Mouse (Mus musculus): ENCODE results near the gene Trpm1. TPM values are rescaled to one million over a fixed set of nuclear protein-coding genes. Genes with fewer than 3 reads are reported as not detected.

The Trpm1 gene
- polyA plus RNA-seq, 1 experiment: 0.41 TPM

GRCm38 (mm10) chr7:64296286-64297010 lies 142.8 kb downstream of the Trpm1 start:
- 51% methylated on average over 5 of the region's 5 CpGs for WGBS
- no peak for TF ChIP-seq POLR2A (IDR thresholded peaks at IDR 0.05; ENCODE audit: borderline replicate concordance, extremely low read depth, low read depth, low read length)
- no peak for TF ChIP-seq CTCF (IDR thresholded peaks at IDR 0.05; ENCODE audit: insufficient read depth, low read length)

GRCm38 (mm10) chr7:64310241-64310640 lies 156.6 kb downstream of the Trpm1 start:
- WGBS: 85% methylated on average over 7 of the region's 7 CpGs
- TF ChIP-seq POLR2A (IDR thresholded peaks at IDR 0.05; ENCODE audit: borderline replicate concordance, extremely low read depth, low read depth, low read length) (no peak), CTCF (IDR thresholded peaks at IDR 0.05; ENCODE audit: insufficient read depth, low read length) (no peak)
- no peak for DNase-seq

More at GRCm38 (mm10) chr7:64296286-64297010, 142.8 kb downstream of the Trpm1 start:
- DNase-seq: no peak
- Histone ChIP-seq H3K4me1 (ENCODE audit: control insufficient read depth, insufficient read depth, low read length) (peaks cover 24% of the 10 kb centered on the region), H3K4me3 (replicated peaks; ENCODE audit: extremely low read depth, low read depth, low read length) (no peak overlapping the region)

GRCm38 (mm10) chr7:64310756-64311155 lies 157.1 kb downstream of the Trpm1 start:
- no peak for DNase-seq
- Histone ChIP-seq H3K4me1 (ENCODE audit: control insufficient read depth, insufficient read depth, low read length) (no peaks in the 10 kb centered on the region), H3K4me3 (replicated peaks; ENCODE audit: extremely low read depth, low read depth, low read length) (no peak overlapping the region)
- WGBS: 50% methylated on average over 2 of the region's 2 CpGs
- TF ChIP-seq POLR2A (IDR thresholded peaks at IDR 0.05; ENCODE audit: borderline replicate concordance, extremely low read depth, low read depth, low read length): no peak
- TF ChIP-seq CTCF (IDR thresholded peaks at IDR 0.05; ENCODE audit: insufficient read depth, low read length): no peak

More at GRCm38 (mm10) chr7:64310241-64310640, 156.6 kb downstream of the Trpm1 start:
- Histone ChIP-seq H3K4me1 (ENCODE audit: control insufficient read depth, insufficient read depth, low read length) (no peaks in the 10 kb centered on the region), H3K4me3 (replicated peaks; ENCODE audit: extremely low read depth, low read depth, low read length) (no peak overlapping the region)

GRCm38 (mm10) chr7:64312811-64313210 lies 159.2 kb downstream of the Trpm1 start:
- Histone ChIP-seq H3K4me3 (replicated peaks; ENCODE audit: extremely low read depth, low read depth, low read length) (no peak overlapping the region), H3K4me1 (ENCODE audit: control insufficient read depth, insufficient read depth, low read length) (no peaks in the 10 kb centered on the region)
- WGBS: 83% methylated on average over 7 of the region's 7 CpGs
- DNase-seq: no peak
- TF ChIP-seq POLR2A (IDR thresholded peaks at IDR 0.05; ENCODE audit: borderline replicate concordance, extremely low read depth, low read depth, low read length) (no peak), CTCF (IDR thresholded peaks at IDR 0.05; ENCODE audit: insufficient read depth, low read length) (no peak)

Other genes starting within 250 kb of the Trpm1 start
- not detected in 2 replicates for gene E030018B13Rik, start 237.0 kb upstream of the Trpm1 start, polyA plus RNA-seq (2012; rRNA removed)
- 88.4 and 109 TPM in 2 replicates for gene Klf13, start 214.9 kb upstream of the Trpm1 start, polyA plus RNA-seq (2012; rRNA removed)
- 10.9 and 13.9 TPM in 2 replicates for gene Mtmr10, start 133.8 kb downstream of the Trpm1 start, polyA plus RNA-seq (2012; rRNA removed)
- 2.7 and 3.8 TPM in 2 replicates for gene Fan1, start 220.3 kb downstream of the Trpm1 start, polyA plus RNA-seq (2012; rRNA removed)
- gene Mphosph10, start 238.4 kb downstream of the Trpm1 start, polyA plus RNA-seq (2012; rRNA removed): 0.51 and 1.3 TPM in 2 replicates
- 21.0 and 21.1 TPM in 2 replicates for gene Mcee, start 238.8 kb downstream of the Trpm1 start, polyA plus RNA-seq (2012; rRNA removed)

Data from lung, adult 2 months (tissue).